Mouse (Mus musculus) megakaryocyte-erythroid progenitor cell, adult 5-6 weeks (primary cell): ENCODE measurements around the gene Calm4. TPM values are rescaled to one million over a fixed set of nuclear protein-coding genes. Genes with fewer than 3 reads are reported as not detected.
A peak's percentile ranks its signal among the peaks of the same experiment; 100 is the strongest.

Experiments used
- ATAC-seq: replicated peaks from 2 replicates; pipeline ENCODE4 v1.8.0; 2016; ENCODE audit warnings: mild to moderate bottlenecking, inconsistent platforms; ENCODE audit not compliant: severe bottlenecking, poor library complexity, low FRiP score, low TSS enrichment
- total RNA-seq, 2 experiments: library from RNA; stranded (forward) in 1 of 2; stranded (reverse) in 1 of 2; fragments of 200-1000, 215-1000 nt in 1 of 2; fragments of >200 nt in 1 of 2; fragmentation: Nextera tagmentation in 1 of 2; gene quantifications; 2 replicates each; pipeline ENCODE4 v1.2.3; 2014 to 2017

Gene Calm4
- total RNA-seq (2014; fragmentation: Nextera tagmentation), result not detected in 2 replicates
- not detected in 2 replicates for total RNA-seq (2017)

DNA sequence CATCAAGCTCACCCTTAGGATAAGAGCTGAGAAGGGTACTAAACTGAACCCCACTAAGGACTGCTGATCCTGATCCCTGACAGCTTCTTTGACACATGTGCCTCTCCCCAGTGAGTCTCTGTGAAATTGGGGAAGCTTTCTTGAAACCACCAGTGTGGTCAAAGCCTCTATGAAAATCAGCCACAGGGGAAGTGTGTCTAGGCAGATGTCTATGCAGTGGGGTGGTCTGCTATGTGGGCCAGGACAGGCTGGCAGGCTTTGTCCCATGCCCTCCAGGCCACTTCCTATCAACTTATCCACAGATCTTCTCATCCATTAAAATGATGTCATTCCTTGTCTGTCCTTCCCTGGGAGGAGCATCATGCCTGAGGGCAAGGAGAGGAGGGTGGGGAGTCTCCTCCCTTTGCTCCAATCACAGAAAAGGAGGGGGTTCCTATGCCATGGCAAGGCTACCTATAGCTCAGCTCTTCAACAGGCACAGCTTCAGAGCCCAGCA is at the start of gene Calm4:
Gene Calm4, plus strand, starts transcription at position 446 of the 496 bp plus-strand sequence.
- ATAC-seq, result 0 out of 2 replicates have a peak, but pooled peaks have one; percentile 37

DNA sequence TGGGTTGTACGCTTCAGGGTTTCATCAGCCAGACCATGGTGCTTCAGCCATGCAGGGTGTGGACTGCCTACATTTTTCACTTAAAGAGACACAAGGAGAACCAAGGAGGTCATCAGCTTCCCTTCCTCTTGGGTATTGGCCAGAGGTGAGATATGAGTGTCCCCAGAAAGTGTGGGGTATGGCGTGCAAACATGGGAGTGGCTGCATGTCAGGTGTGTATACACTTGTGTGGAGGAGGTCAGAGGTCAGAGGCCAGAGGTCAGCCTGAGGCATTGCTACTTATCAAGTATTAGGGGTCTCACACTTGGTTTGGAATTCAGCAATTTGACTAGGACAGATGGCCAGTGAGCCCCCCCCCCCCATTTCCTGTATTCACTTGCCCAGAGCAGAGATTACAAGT is 49.0 kb upstream of the Calm4 start:
- no peak for ATAC-seq

DNA sequence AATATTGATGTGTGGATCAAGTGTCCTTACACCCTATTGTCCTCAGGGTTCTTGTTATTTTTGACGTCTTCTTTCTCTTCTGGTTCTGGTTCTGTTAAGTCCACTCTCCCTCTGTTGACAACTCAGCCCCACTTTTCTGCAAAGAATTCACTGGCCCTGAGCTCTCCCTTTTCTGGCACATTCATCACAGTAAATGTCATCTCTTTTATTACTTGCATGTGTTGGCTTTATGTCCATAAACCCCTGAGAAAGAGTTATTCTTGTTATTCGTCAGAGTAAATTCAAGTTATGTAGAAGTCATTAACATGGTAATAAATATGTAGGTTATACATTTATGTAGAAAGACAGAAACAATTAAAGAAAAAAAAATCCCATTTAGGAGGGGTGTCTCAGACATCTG is 48.0 kb upstream of the Calm4 start:
- no peak for ATAC-seq

- no peak for ATAC-seq
These were observed 40.9 kb upstream of the Calm4 start for GRCm38 (mm10) chr13:3796649-3797048.

GRCm38 (mm10) chr13:3798751-3799150 is 38.8 kb upstream of the Calm4 start:
- no peak for ATAC-seq

DNA sequence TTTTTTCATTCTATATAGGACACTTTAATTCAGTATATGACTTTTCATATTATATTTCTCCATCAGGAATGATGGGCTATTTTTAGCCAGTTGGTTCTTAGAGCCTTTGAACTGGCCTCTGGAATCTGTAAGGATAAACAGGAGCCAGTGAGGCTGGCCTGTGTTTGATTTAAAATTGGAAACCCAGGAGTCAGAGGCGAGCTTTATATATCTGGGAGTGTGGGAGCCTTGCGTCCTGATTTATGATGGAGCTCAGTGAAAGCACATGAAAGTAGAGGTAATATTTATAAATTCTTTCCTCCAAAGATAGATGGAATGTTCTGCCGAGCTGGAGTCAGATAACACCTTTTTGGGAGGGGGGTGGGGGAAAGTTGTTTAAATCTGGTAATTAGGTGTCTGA is 38.2 kb upstream of the Calm4 start:
- no peak for ATAC-seq

DNA sequence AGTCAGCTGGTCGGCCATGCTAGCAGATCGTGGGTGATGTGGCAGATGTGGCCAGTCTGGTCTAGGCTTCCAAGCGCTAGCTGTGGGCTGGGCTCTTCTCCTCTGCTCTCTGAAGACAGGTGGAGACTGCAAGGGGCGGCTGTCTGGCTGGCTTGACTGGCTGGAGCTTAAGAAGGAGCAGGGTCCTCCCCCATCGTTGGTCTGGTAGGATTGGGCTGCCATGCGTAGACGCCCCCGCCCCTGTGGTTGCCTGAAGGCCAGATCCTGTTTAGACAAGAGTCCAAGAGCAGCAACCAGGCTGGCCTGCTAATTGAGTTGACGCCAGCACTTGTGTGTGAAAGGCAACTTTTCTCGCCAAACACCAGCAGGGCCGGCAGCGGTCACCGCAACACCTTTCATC is 33.4 kb upstream of the Calm4 start, which contains the start of gene Calml3:
Gene Calml3, minus strand, starts transcription at position 131 of the 400 bp plus-strand sequence.
- no peak for ATAC-seq

DNA sequence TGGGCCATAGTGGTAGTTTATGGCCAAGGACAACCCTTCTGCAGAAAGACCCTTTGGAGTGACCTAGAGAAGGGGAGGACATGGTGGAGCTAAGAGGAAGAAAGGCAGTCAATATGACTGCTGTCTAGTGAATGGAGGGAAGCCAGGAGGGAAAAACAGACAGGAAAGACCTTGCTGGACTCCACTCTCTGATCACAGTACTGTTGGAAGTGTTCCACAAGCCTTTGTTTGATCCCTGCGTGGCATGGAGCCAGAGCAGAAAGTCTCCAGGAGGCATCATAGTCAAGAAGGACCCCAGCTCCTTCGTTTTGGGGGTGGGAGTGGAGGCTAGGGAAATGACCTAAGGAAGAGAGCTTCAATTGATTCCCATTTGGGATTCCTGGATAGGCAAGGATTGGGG is 32.4 kb upstream of the Calm4 start:
- no peak for ATAC-seq

DNA sequence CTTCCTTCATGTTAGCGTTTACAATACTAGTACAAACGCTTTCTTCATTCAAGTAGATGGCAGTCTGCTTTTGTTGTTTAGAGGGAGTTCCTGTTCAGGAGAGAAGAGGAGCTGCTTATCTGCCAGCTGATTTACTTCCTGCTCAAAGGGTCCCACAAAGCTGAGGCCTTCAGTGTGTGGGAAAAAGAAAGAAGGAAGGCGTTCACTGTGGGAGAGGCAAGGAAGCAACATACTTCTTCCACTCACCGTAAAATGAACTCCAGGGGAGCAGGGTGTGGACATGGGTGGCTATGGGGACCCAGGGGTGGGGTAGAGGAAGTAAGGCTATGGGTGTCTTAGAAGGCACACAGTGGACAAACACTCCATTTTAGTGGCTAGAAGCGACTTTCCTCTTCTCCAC is 31.9 kb upstream of the Calm4 start:
- ATAC-seq, result peak; percentile 44; the same call in 1 of the 2 replicates

GRCm38 (mm10) chr13:3807131-3807827 is 30.3 kb upstream of the Calm4 start:
- ATAC-seq, result no peak

DNA sequence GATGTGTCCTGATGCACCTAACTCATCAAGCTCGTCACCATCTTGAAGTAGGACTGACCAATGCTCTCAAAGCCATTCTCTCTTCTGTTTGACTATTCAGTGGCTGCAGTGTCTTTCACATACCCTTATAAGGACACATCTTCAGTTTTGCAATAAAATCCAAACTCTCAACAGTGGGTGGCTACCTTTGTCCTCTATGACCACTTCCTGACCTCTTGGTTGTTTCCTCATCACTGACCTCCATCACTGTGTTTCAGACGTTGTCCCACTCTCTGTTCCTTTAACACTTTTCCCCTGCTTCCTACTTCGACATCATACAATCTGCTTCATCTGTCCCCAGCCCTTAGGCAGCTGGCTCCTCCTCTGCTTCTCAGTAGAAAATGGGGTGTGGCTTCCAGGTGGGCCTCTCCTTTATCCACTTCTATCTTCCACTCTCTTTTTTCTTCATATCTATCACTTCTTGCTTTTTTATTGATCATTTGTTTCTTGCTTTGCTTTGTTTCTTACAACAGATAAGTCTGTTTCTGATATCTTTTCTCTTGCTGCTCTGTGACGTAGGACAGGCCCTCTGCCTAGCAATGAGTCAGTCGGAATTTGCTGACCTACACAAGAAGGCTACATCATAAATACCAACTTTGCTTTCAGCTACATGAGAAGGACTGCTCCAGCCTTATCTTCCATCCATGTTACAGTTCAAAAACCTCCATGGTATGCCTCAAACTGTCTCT is 19.4 kb upstream of the Calm4 start:
- no peak for ATAC-seq

DNA sequence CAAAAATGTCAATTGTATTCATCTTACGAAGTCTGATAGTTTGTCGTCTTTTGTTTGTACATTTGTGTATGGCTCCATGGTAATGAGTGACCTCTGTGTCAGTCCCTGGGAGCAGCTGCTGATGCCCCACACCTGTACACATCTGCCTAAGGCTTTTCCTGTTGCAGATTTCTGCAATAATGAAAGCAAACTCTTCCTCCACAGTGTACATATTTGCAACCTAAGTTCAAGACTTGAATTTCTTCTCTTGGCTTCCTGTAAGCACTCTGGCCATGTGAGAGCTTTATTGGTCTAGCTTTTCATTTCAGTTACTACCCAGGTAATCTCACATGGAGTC is 18.8 kb upstream of the Calm4 start:
- no peak for ATAC-seq

DNA sequence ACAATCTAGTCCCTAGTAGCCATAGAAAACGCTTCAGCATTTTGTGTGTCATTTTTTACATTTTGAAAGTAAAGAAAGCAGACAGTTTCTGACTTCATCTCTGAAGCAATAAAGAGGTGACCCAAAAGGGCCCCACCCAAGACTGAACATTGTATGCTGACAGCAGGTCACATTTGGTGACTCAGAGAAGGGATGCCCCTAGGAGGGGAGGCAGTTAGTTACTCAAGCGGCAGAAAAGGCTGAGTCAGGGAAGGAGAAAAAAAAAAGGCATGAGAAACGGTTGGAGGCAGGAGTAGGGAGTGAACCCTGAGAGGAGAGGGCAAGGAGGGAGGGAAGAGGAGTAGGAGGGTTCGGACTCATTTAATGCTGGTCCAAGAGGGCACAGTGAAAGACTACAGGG is 15.5 kb upstream of the Calm4 start:
- no peak for ATAC-seq

DNA sequence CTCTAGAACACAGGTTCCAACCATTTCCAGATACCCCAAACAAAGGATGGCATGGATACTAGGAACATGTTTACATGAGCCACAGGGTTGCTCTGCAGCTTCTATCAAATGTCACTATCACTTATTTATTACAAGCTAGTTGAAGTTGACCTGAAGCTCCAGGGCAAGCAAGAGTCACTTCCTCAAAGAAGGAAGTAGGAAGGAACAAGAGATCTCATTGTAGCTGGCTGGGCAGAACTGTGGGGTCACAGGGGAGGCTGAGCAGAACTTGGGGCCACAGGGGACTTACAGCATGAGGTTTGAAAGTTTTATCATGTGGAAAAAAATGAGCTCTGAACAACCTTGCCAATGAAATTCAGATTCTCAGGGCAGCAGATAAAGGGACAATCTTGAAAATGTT is 11.8 kb upstream of the Calm4 start:
- no peak for ATAC-seq

DNA sequence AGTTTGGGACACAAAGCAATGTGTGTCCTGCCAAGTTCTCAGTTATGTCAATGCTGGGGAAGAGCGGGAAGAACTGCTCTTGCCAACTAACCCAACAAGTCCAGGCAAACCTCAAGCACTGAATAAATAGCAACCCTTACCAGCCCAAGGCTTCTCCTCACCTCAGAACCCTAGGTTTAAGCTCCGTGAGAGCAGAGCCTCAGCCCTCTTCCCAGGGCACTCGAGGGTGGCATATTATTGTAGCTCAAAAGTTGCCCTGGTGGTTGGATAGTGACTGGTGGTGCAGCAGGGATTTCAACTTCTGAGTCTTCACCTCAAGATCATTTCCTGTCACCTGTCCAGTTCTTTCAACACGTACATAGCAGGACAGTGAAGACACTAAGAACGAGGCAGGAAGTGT is 6.0 kb upstream of the Calm4 start:
- no peak for ATAC-seq

- ATAC-seq, result no peak
These were observed 5.6 kb upstream of the Calm4 start for GRCm38 (mm10) chr13:3831994-3832393.

DNA sequence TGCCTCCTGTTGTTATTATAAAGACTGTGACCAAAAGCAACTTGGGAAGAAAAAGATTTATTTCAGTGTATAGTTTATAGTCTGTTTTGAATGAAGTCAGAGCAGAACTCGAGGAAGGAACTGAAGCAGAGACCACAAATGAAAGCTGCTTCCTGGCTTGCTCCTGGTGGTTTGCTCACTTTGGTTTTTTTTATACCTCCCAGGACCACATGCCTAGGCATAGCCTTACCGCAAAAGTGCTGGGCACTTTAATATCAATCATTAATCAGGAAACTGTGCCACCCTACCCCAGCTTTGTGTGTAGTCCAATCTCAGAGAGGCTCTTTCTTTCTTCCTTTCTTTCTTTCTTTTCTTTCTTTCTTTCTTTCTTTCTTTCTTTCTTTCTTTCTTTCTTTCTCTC is 5.1 kb upstream of the Calm4 start:
- no peak for ATAC-seq

DNA sequence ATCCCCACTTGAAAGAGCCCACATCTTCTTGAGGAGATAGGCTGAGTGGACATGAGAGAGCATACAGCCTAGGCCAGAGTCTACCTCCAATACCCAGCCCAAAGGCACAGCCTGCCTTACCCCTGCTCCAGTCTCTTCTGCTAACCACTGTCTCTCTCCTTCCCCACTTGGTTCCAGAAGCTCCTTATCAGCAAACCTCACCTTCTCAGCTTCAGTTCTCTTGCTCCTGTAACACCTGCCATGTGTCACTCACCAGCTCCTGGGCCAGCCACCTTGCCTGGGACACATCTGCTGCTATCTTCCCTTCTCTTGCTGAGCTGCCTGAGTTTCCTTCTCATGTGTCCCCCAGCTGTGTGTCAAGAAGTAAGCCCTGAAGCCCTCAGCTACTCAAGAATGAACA is 3.9 kb upstream of the Calm4 start:
- peak; percentile 80 for ATAC-seq

DNA sequence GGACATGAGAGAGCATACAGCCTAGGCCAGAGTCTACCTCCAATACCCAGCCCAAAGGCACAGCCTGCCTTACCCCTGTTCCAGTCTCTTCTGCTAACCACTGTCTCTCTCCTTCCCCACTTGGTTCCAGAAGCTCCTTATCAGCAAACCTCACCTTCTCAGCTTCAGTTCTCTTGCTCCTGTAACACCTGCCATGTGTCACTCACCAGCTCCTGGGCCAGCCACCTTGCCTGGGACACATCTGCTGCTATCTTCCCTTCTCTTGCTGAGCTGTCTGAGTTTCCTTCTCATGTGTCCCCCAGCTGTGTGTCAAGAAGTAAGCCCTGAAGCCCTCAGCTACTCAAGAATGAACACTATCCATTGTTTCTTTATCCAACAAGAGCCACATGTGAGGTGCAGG is 3.1 kb downstream of the Calm4 start:
- ATAC-seq, result peak; percentile 80

GRCm38 (mm10) chr13:3850330-3850729 is 12.8 kb downstream of the Calm4 start:
- ATAC-seq, result no peak
